Mouse (Mus musculus) embryonic facial prominence, embryonic 12.5 days (tissue): ENCODE results near the gene Susd5. TPM values are rescaled to one million over a fixed set of nuclear protein-coding genes. Genes with fewer than 3 reads are reported as not detected.

Experiments used
- ATAC-seq: fragments of 200-750 bp; cut with Nextera tagmentation; 2 replicates; pipeline ENCODE4 v1.8.0; 2017; ENCODE audit not compliant: insufficient number of reproducible peaks, insufficient read depth, low FRiP score, low TSS enrichment
- H3K27ac ChIP-seq: fragments of 300-500 bp; sonication (generic); 2 replicates; pipeline ENCODE4 v1.5.1; 2016; ENCODE audit warnings: mild to moderate bottlenecking
- H3K27me3 ChIP-seq: fragments of 300-500 bp; sonication (generic); 2 replicates; pipeline ENCODE4 v1.6.1; 2016; ENCODE audit warnings: mild to moderate bottlenecking, moderate library complexity
- H3K36me3 ChIP-seq: fragments of 300-500 bp; sonication (generic); 2 replicates; pipeline ENCODE4 v1.6.1; 2016; ENCODE audit warnings: mild to moderate bottlenecking
- H3K4me1 ChIP-seq: fragments of 300-500 bp; sonication (generic); 2 replicates; pipeline ENCODE4 v1.6.1; 2016
- H3K4me2 ChIP-seq: fragments of 300-500 bp; sonication (generic); replicated peaks from 2 replicates; pipeline ENCODE4 v1.6.1; 2016; ENCODE audit warnings: mild to moderate bottlenecking, moderate library complexity
- H3K4me3 ChIP-seq: fragments of 300-500 bp; sonication (generic); 2 replicates; pipeline ENCODE4 v1.5.1; 2016; ENCODE audit warnings: mild to moderate bottlenecking
- H3K9ac ChIP-seq: fragments of 300-500 bp; sonication (generic); 2 replicates; pipeline ENCODE4 v1.6.1; 2016; ENCODE audit warnings: mild to moderate bottlenecking, moderate library complexity
- H3K9me3 ChIP-seq: fragments of 300-500 bp; sonication (generic); 2 replicates; pipeline ENCODE4 v1.6.1; 2016; ENCODE audit warnings: mild to moderate bottlenecking, moderate library complexity
- WGBS: fragments of 180-500 bp; shearing (Covaris S2); methylation state at CpG from one replicate; pipeline ENCODE4 v1.1.7; 2016; 5-methylcytosine and 5-hydroxymethylcytosine counted together
- polyA plus RNA-seq: library from polyadenylated mRNA; unstranded; fragments of >200 nt; fragmentation: Nextera tagmentation; extraction: Ambion mirVana; gene quantifications from 2 replicates; pipeline ENCODE4 v1.2.1, GENCODE M21; 2016

The Susd5 gene
- polyA plus RNA-seq, 1 experiment from 2014 or later, result 6.4 TPM

- no peaks in the 10 kb centered on the region for H3K9me3 ChIP-seq
- ATAC-seq, result peak; percentile 91
- peak overlapping the region; percentile 86 for H3K4me2 ChIP-seq
- no peaks in the 10 kb centered on the region for H3K27me3 ChIP-seq
- no peak overlapping the region for H3K27ac ChIP-seq
- no peaks in the 10 kb centered on the region for H3K36me3 ChIP-seq
- H3K4me1 ChIP-seq, result peaks cover 9% of the 10 kb centered on the region
- peak overlapping the region; percentile 64 for H3K9ac ChIP-seq
- under 1% methylated on average over 48 of the region's 52 CpGs for WGBS
- H3K4me3 ChIP-seq, result peak overlapping the region; percentile 69
Observed at GRCm38 (mm10) chr9:114026261-114026934, 30.5 kb upstream of the Susd5 start.

- Histone ChIP-seq H3K9me3 (no peaks in the 10 kb centered on the region), H3K4me1 (no peaks in the 10 kb centered on the region), H3K4me3 (no peak overlapping the region), H3K36me3 (no peaks in the 10 kb centered on the region), H3K27me3 (no peaks in the 10 kb centered on the region), H3K27ac (no peak overlapping the region), H3K4me2 (no peak overlapping the region), H3K9ac (no peak overlapping the region)
- no peak for ATAC-seq
- 70% methylated on average over 4 of the region's 4 CpGs for WGBS
Observed at GRCm38 (mm10) chr9:114040945-114041344, 16.0 kb upstream of the Susd5 start.

- Histone ChIP-seq H3K4me2 (no peak overlapping the region), H3K27ac (peak overlapping the region; percentile 51; the same call in 1 of the 2 replicates), H3K9me3 (no peaks in the 10 kb centered on the region), H3K4me1 (no peaks in the 10 kb centered on the region), H3K4me3 (no peak overlapping the region), H3K27me3 (no peaks in the 10 kb centered on the region), H3K36me3 (no peaks in the 10 kb centered on the region), H3K9ac (no peak overlapping the region)
- 17% methylated on average over 6 of the region's 6 CpGs for WGBS
- ATAC-seq, result no peak
Observed at GRCm38 (mm10) chr9:114042490-114042889, 14.4 kb upstream of the Susd5 start.

DNA sequence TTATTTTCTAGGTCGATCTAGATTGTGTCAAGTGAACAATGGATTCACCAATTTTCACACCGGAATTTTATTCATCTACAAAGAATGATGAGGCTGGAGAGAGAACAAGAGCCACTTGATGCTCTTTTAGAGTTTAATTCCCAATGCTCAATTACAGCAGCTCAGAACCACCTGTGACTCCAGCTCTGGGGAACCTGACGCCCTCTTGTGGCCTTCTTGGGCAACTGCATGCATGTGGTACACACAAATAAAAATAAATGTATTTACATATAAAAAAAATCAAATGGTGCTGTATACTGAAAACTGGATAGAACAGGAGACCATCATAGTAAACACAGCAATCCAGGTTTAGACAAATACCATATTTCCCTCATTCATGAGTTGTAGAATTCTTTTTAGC lies 12.5 kb upstream of the Susd5 start:
- ATAC-seq, result no peak
- Histone ChIP-seq H3K4me3 (no peak overlapping the region), H3K4me1 (no peaks in the 10 kb centered on the region), H3K9ac (no peak overlapping the region), H3K9me3 (no peaks in the 10 kb centered on the region), H3K4me2 (no peak overlapping the region), H3K27ac (no peak overlapping the region), H3K36me3 (no peaks in the 10 kb centered on the region), H3K27me3 (no peaks in the 10 kb centered on the region)
- WGBS, result 56% methylated on average over 3 of the region's 3 CpGs

DNA sequence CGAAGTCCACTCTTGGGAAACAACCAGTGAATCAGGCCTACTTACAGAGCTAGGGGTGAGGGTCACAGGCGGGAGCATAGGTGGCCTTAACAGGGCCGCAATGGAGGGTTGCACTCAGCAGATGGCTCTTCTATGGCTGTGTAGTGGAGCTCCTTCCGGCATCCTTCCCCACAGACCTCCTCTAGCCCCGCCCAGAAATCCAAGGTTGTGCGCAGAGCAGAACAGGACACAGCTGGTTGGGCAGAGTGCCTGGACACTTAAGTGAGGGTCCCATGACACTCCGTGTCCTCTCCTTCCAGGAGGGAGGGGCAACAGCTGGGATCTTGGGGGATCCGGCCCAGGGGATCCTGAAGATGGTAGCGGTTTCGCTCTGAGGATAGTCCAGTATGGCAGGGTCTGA lies 10.9 kb upstream of the Susd5 start, which contains the start of gene Fbxl2:
Gene Fbxl2, minus strand, starts transcription at position 164 of the 400 bp plus-strand sequence.
- H3K9me3 ChIP-seq, result no peaks in the 10 kb centered on the region
- WGBS, result 85% methylated on average over 10 of the region's 10 CpGs
- no peak for ATAC-seq

DNA sequence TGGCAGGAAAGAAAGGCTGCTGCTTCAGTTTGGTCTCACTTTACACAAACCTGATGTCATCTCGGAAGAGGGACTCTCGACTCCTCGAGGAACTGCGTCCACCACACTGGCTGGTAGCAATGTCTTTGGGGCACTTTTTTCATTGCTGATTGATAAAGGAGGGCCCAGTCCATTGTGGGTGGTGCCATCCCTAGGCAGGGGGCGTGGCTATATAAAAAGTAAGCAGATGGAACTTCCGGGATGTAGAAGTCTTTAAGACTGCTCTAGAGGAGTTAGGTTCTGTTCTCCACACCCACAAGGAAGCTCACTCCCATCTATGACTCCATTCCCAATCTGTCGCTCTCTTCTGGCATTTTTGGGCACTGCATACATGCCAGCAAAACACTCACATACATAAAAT lies 10.3 kb upstream of the Susd5 start:
- no peak overlapping the region for H3K9ac ChIP-seq
- ATAC-seq, result no peak
- no peak overlapping the region for H3K4me3 ChIP-seq
- H3K27me3 ChIP-seq, result no peaks in the 10 kb centered on the region
- H3K9me3 ChIP-seq, result no peaks in the 10 kb centered on the region
- no peak overlapping the region for H3K4me2 ChIP-seq
- WGBS, result 90% methylated on average over 7 of the region's 7 CpGs
- no peak overlapping the region for H3K27ac ChIP-seq
- no peaks in the 10 kb centered on the region for H3K4me1 ChIP-seq
- H3K36me3 ChIP-seq, result no peaks in the 10 kb centered on the region

More for the DNA sequence above, 10.9 kb upstream of the Susd5 start, which contains the start of gene Fbxl2:
- Histone ChIP-seq H3K4me3 (no peak within 1 kb of the TSS), H3K4me1 (no peaks in the 10 kb centered on the region), H3K9ac (no peak within 1 kb of the TSS), H3K27ac (no peak within 1 kb of the TSS), H3K36me3 (no peaks in the 10 kb centered on the region), H3K4me2 (no peak within 1 kb of the TSS), H3K27me3 (no peaks in the 10 kb centered on the region)

GRCm38 (mm10) chr9:114050106-114050505 lies 6.8 kb upstream of the Susd5 start:
- H3K4me3 ChIP-seq, result no peak overlapping the region
- H3K27ac ChIP-seq, result no peak overlapping the region
- H3K36me3 ChIP-seq, result no peaks in the 10 kb centered on the region
- ATAC-seq, result no peak
- no peaks in the 10 kb centered on the region for H3K9me3 ChIP-seq
- H3K4me2 ChIP-seq, result no peak overlapping the region
- no peak overlapping the region for H3K9ac ChIP-seq
- H3K27me3 ChIP-seq, result peaks cover 2% of the 10 kb centered on the region; the same call in 1 of the 2 replicates
- H3K4me1 ChIP-seq, result no peaks in the 10 kb centered on the region
- 85% methylated on average over 7 of the region's 7 CpGs for WGBS

DNA sequence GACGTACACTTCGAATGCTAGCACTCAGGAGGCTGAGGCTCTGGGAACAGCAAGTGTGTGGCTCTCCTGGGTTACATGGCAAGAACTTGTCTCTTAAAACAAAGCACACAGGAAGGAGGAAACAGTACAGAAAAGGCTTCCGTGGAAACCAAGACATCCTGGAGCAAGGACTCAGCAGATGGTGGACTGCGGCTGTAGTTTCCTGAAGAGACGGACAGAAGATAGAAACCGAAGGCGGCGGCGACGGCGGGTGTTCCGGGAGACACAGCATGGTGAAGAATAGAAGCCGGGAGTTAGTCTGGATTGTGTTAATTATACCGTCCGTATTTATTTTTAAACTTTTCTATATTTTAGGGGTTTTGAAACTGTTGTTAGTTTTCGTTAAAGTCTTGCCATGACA lies 6.2 kb upstream of the Susd5 start:
- H3K4me2 ChIP-seq, result no peak overlapping the region
- no peaks in the 10 kb centered on the region for H3K9me3 ChIP-seq
- 87% methylated on average over 16 of the region's 16 CpGs for WGBS
- H3K4me3 ChIP-seq, result no peak overlapping the region
- H3K27me3 ChIP-seq, result peaks cover 8% of the 10 kb centered on the region
- H3K27ac ChIP-seq, result no peak overlapping the region
- no peaks in the 10 kb centered on the region for H3K36me3 ChIP-seq
- no peaks in the 10 kb centered on the region for H3K4me1 ChIP-seq
- no peak overlapping the region for H3K9ac ChIP-seq
- no peak for ATAC-seq

DNA sequence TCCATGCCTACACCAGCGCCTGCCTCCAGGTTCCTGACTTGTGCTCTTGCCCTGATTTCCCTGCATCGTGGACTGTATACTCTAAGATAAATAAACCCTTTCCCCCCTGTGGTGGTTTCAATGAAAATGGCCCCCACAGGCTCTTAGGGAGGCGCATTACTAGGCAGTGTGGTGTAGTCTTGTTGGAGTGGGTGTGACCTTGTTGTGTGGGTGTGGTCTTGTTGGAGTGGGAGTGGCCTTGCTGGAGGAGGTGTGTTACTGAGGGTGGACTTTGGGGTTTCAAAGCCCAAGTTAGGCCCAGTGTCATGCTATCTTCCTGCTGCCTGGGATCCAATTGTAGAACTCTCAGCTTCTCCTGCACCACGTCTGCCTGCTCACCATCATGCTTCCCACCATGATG lies 4.9 kb upstream of the Susd5 start:
- no peak overlapping the region for H3K9ac ChIP-seq
- no peak overlapping the region for H3K27ac ChIP-seq
- no peaks in the 10 kb centered on the region for H3K9me3 ChIP-seq
- no peak overlapping the region for H3K4me3 ChIP-seq
- ATAC-seq, result 0 out of 2 replicates have a peak, but pooled peaks have one; percentile 47
- H3K36me3 ChIP-seq, result no peaks in the 10 kb centered on the region
- H3K4me1 ChIP-seq, result no peaks in the 10 kb centered on the region
- no peak overlapping the region for H3K4me2 ChIP-seq
- H3K27me3 ChIP-seq, result peaks cover 21% of the 10 kb centered on the region
- 76% methylated on average over 4 of the region's 4 CpGs for WGBS

- no peak for ATAC-seq
- Histone ChIP-seq H3K4me3 (no peak overlapping the region), H3K4me1 (no peaks in the 10 kb centered on the region), H3K9ac (no peak overlapping the region), H3K4me2 (no peak overlapping the region), H3K27ac (no peak overlapping the region), H3K27me3 (peaks cover 29% of the 10 kb centered on the region), H3K9me3 (no peaks in the 10 kb centered on the region), H3K36me3 (no peaks in the 10 kb centered on the region)
- 72% methylated on average over 6 of the region's 6 CpGs for WGBS
Observed at GRCm38 (mm10) chr9:114052866-114053265, 4.1 kb upstream of the Susd5 start.

GRCm38 (mm10) chr9:114068494-114069053 lies 11.6 kb downstream of the Susd5 start:
- Histone ChIP-seq H3K4me2 (no peak overlapping the region), H3K27ac (no peak overlapping the region), H3K4me1 (no peaks in the 10 kb centered on the region), H3K4me3 (no peak overlapping the region), H3K27me3 (no peaks in the 10 kb centered on the region), H3K9ac (no peak overlapping the region), H3K36me3 (no peaks in the 10 kb centered on the region), H3K9me3 (no peaks in the 10 kb centered on the region)
- 56% methylated on average over 12 of the region's 12 CpGs for WGBS
- no peak for ATAC-seq

- Histone ChIP-seq H3K4me2 (no peak overlapping the region), H3K4me1 (no peaks in the 10 kb centered on the region), H3K4me3 (no peak overlapping the region), H3K36me3 (no peaks in the 10 kb centered on the region), H3K27me3 (no peaks in the 10 kb centered on the region), H3K9me3 (no peaks in the 10 kb centered on the region), H3K27ac (no peak overlapping the region), H3K9ac (no peak overlapping the region)
- no peak for ATAC-seq
- 74% methylated on average over 6 of the region's 6 CpGs for WGBS
Observed at GRCm38 (mm10) chr9:114069372-114069771, 12.4 kb downstream of the Susd5 start.
